Mouse (Mus musculus): ENCODE data around the gene Ticrr. TPM values are rescaled to one million over a fixed set of nuclear protein-coding genes. Genes with fewer than 3 reads are reported as not detected.
A peak's percentile ranks its signal among the peaks of the same experiment; 100 is the strongest.

Ticrr gene
- polyA plus RNA-seq, 1 experiment from 2014 or later = 11.2 TPM

- H3K4me1 ChIP-seq (replicated peaks; ENCODE audit: control insufficient read depth, insufficient read depth, low read length) = no peaks in the 10 kb centered on the region
- H3K9me3 ChIP-seq (ENCODE audit: control insufficient read depth, low read length) = no peaks in the 10 kb centered on the region
- H3K4me2 ChIP-seq (ENCODE audit: low read length) = no peak overlapping the region
- no peaks in the 10 kb centered on the region for H3K36me3 ChIP-seq (ENCODE audit: control insufficient read depth, insufficient read depth, low read length)
- no peak overlapping the region for H3K9ac ChIP-seq (ENCODE audit: low read length)
- ATAC-seq (replicated peaks; ENCODE audit: low FRiP score, low TSS enrichment, low read depth) (no peak), DNase-seq (ENCODE audit: low spot score) (no peak)
- WGBS = 79% methylated on average over 5 of the region's 5 CpGs
- no peak overlapping the region for H3K4me3 ChIP-seq (ENCODE audit: low read depth, low read length)
- no peak overlapping the region for H3K27ac ChIP-seq (ENCODE audit: low read depth)
- H3K27me3 ChIP-seq (replicated peaks; ENCODE audit: control insufficient read depth, insufficient read depth, low read length) = no peaks in the 10 kb centered on the region
These were observed 33.8 kb upstream of the Ticrr start for GRCm38 (mm10) chr7:79626170-79626569.

GRCm38 (mm10) chr7:79628271-79628913 lies 31.6 kb upstream of the Ticrr start:
- H3K27me3 ChIP-seq (replicated peaks; ENCODE audit: control insufficient read depth, insufficient read depth, low read length) = no peaks in the 10 kb centered on the region
- no peaks in the 10 kb centered on the region for H3K36me3 ChIP-seq (ENCODE audit: control insufficient read depth, insufficient read depth, low read length)
- no peak for DNase-seq (ENCODE audit: low spot score)
- no peak for ATAC-seq (replicated peaks; ENCODE audit: low FRiP score, low TSS enrichment, low read depth)
- H3K9me3 ChIP-seq (ENCODE audit: control insufficient read depth, low read length) = no peaks in the 10 kb centered on the region
- H3K27ac ChIP-seq (ENCODE audit: low read depth) = no peak overlapping the region
- H3K4me2 ChIP-seq (ENCODE audit: low read length) = no peak overlapping the region
- no peak overlapping the region for H3K9ac ChIP-seq (ENCODE audit: low read length)
- 55% methylated on average over 4 of the region's 4 CpGs for WGBS
- H3K4me3 ChIP-seq (ENCODE audit: low read depth, low read length) = no peak overlapping the region
- no peaks in the 10 kb centered on the region for H3K4me1 ChIP-seq (replicated peaks; ENCODE audit: control insufficient read depth, insufficient read depth, low read length)

- Histone ChIP-seq H3K4me3 (ENCODE audit: low read depth, low read length) (no peak overlapping the region), H3K9ac (ENCODE audit: low read length) (no peak overlapping the region), H3K27ac (ENCODE audit: low read depth) (no peak overlapping the region), H3K4me1 (replicated peaks; ENCODE audit: control insufficient read depth, insufficient read depth, low read length) (no peaks in the 10 kb centered on the region), H3K36me3 (ENCODE audit: control insufficient read depth, insufficient read depth, low read length) (no peaks in the 10 kb centered on the region), H3K27me3 (replicated peaks; ENCODE audit: control insufficient read depth, insufficient read depth, low read length) (no peaks in the 10 kb centered on the region), H3K4me2 (ENCODE audit: low read length) (no peak overlapping the region), H3K9me3 (ENCODE audit: control insufficient read depth, low read length) (no peaks in the 10 kb centered on the region)
- 24% methylated on average over 13 of the region's 13 CpGs for WGBS
- no peak for ATAC-seq (replicated peaks; ENCODE audit: low FRiP score, low TSS enrichment, low read depth)
- DNase-seq (ENCODE audit: low spot score) = no peak
These were observed 28.1 kb upstream of the Ticrr start for GRCm38 (mm10) chr7:79631773-79632348.

GRCm38 (mm10) chr7:79647233-79647632 lies 12.8 kb upstream of the Ticrr start:
- ATAC-seq (replicated peaks; ENCODE audit: low FRiP score, low TSS enrichment, low read depth) = no peak
- 93% methylated on average over 3 of the region's 3 CpGs for WGBS
- DNase-seq (ENCODE audit: low spot score) = no peak

GRCm38 (mm10) chr7:79649005-79649404 lies 11.0 kb upstream of the Ticrr start:
- H3K9ac ChIP-seq (ENCODE audit: low read length) = no peak overlapping the region
- no peak overlapping the region for H3K27ac ChIP-seq (ENCODE audit: low read depth)
- no peak for ATAC-seq (replicated peaks; ENCODE audit: low FRiP score, low TSS enrichment, low read depth)
- H3K4me1 ChIP-seq (replicated peaks; ENCODE audit: control insufficient read depth, insufficient read depth, low read length) = no peaks in the 10 kb centered on the region
- no peaks in the 10 kb centered on the region for H3K9me3 ChIP-seq (ENCODE audit: control insufficient read depth, low read length)
- peak; percentile 76 for DNase-seq (ENCODE audit: low spot score)
- WGBS = 6% methylated on average over 3 of the region's 3 CpGs
- no peak overlapping the region for H3K4me3 ChIP-seq (ENCODE audit: low read depth, low read length)
- H3K4me2 ChIP-seq (ENCODE audit: low read length) = no peak overlapping the region
- H3K27me3 ChIP-seq (replicated peaks; ENCODE audit: control insufficient read depth, insufficient read depth, low read length) = no peaks in the 10 kb centered on the region
- no peaks in the 10 kb centered on the region for H3K36me3 ChIP-seq (ENCODE audit: control insufficient read depth, insufficient read depth, low read length)

More at GRCm38 (mm10) chr7:79647233-79647632, 12.8 kb upstream of the Ticrr start:
- Histone ChIP-seq H3K27ac (ENCODE audit: low read depth) (no peak overlapping the region), H3K9me3 (ENCODE audit: control insufficient read depth, low read length) (no peaks in the 10 kb centered on the region), H3K27me3 (replicated peaks; ENCODE audit: control insufficient read depth, insufficient read depth, low read length) (no peaks in the 10 kb centered on the region), H3K9ac (ENCODE audit: low read length) (no peak overlapping the region), H3K4me1 (replicated peaks; ENCODE audit: control insufficient read depth, insufficient read depth, low read length) (no peaks in the 10 kb centered on the region), H3K4me2 (ENCODE audit: low read length) (no peak overlapping the region), H3K36me3 (ENCODE audit: control insufficient read depth, insufficient read depth, low read length) (no peaks in the 10 kb centered on the region), H3K4me3 (ENCODE audit: low read depth, low read length) (no peak overlapping the region)

- Histone ChIP-seq H3K4me1 (replicated peaks; ENCODE audit: control insufficient read depth, insufficient read depth, low read length) (no peaks in the 10 kb centered on the region), H3K27ac (ENCODE audit: low read depth) (no peak overlapping the region), H3K9ac (ENCODE audit: low read length) (no peak overlapping the region), H3K4me3 (ENCODE audit: low read depth, low read length) (no peak overlapping the region), H3K9me3 (ENCODE audit: control insufficient read depth, low read length) (no peaks in the 10 kb centered on the region), H3K27me3 (replicated peaks; ENCODE audit: control insufficient read depth, insufficient read depth, low read length) (no peaks in the 10 kb centered on the region), H3K4me2 (ENCODE audit: low read length) (no peak overlapping the region), H3K36me3 (ENCODE audit: control insufficient read depth, insufficient read depth, low read length) (no peaks in the 10 kb centered on the region)
- 88% methylated on average over 1 of the region's 1 CpGs for WGBS
- no peak for DNase-seq (ENCODE audit: low spot score)
- ATAC-seq (replicated peaks; ENCODE audit: low FRiP score, low TSS enrichment, low read depth) = no peak
These were observed 5.8 kb upstream of the Ticrr start for GRCm38 (mm10) chr7:79654185-79654584.

GRCm38 (mm10) chr7:79654586-79654985 lies 5.4 kb upstream of the Ticrr start:
- H3K9ac ChIP-seq (ENCODE audit: low read length) = no peak overlapping the region
- DNase-seq (ENCODE audit: low spot score) (no peak), ATAC-seq (replicated peaks; ENCODE audit: low FRiP score, low TSS enrichment, low read depth) (no peak)
- no peaks in the 10 kb centered on the region for H3K4me1 ChIP-seq (replicated peaks; ENCODE audit: control insufficient read depth, insufficient read depth, low read length)
- H3K27ac ChIP-seq (ENCODE audit: low read depth) = no peak overlapping the region
- H3K9me3 ChIP-seq (ENCODE audit: control insufficient read depth, low read length) = no peaks in the 10 kb centered on the region
- H3K4me2 ChIP-seq (ENCODE audit: low read length) = no peak overlapping the region
- H3K4me3 ChIP-seq (ENCODE audit: low read depth, low read length) = no peak overlapping the region
- 48% methylated on average over 1 of the region's 1 CpGs for WGBS
- H3K27me3 ChIP-seq (replicated peaks; ENCODE audit: control insufficient read depth, insufficient read depth, low read length) = no peaks in the 10 kb centered on the region
- H3K36me3 ChIP-seq (ENCODE audit: control insufficient read depth, insufficient read depth, low read length) = no peaks in the 10 kb centered on the region

GRCm38 (mm10) chr7:79660291-79661150 lies 525 bp downstream of the Ticrr start:
- peak overlapping the region; percentile 82 for H3K4me2 ChIP-seq (ENCODE audit: low read length)
- H3K27ac ChIP-seq (ENCODE audit: low read depth) = 0 out of 2 replicates have a peak overlapping the region, but pooled peaks have one; percentile 27
- H3K4me3 ChIP-seq (ENCODE audit: low read depth, low read length) = peak overlapping the region; percentile 98
- peak; percentile 53 for ATAC-seq (replicated peaks; ENCODE audit: low FRiP score, low TSS enrichment, low read depth)
- H3K9me3 ChIP-seq (ENCODE audit: control insufficient read depth, low read length) = no peaks in the 10 kb centered on the region
- DNase-seq (ENCODE audit: low spot score) = peak; percentile 67
- peaks cover 22% of the 10 kb centered on the region for H3K4me1 ChIP-seq (replicated peaks; ENCODE audit: control insufficient read depth, insufficient read depth, low read length)
- H3K27me3 ChIP-seq (replicated peaks; ENCODE audit: control insufficient read depth, insufficient read depth, low read length) = no peaks in the 10 kb centered on the region
- peak overlapping the region; percentile 85 for H3K9ac ChIP-seq (ENCODE audit: low read length)
- WGBS = under 1% methylated on average over 73 of the region's 73 CpGs
- H3K36me3 ChIP-seq (ENCODE audit: control insufficient read depth, insufficient read depth, low read length) = peaks cover 5% of the 10 kb centered on the region

Data from intestine, embryonic 14.5 days (tissue).